Comparison of ENCODE assay signal across 11 mouse cellular contexts in genomic region chr16:23100613-23101012, GRCm38 (mm10). TPM values are rescaled to one million over a fixed set of nuclear protein-coding genes. Genes with fewer than 3 reads are reported as not detected.
DNase-seq lines count a peak whose midpoint lies in the region; ATAC-seq and TF ChIP-seq lines count a peak whose summit lies in the region.
"Had no signal": no experiment of that assay in that cellular context is flagged by ENCODE, and none has a peak within 500 bp of the region (broad histone marks: within the 10 kb centered on the region; RNA-seq: fewer than 3 reads in every experiment).

No protein-coding gene starts in this region.

- H3K27ac ChIP-seq in kidney, postnatal 0 days: peak overlapping the region; percentile 48; the same call in 1 of the 2 replicates
- H3K27ac ChIP-seq in forebrain, embryonic 13.5 days: no peak overlapping the region
- H3K27ac ChIP-seq in limb, embryonic 12.5 days: no peak overlapping the region; the same call in 1 of the 2 replicates
- H3K27ac ChIP-seq in neural tube, embryonic 11.5 days (ENCODE audit: low read depth, low read length): no peak overlapping the region
- H3K27ac ChIP-seq in layer of hippocampus, adult 2 months: no peak overlapping the region; the same call in 1 of the 2 replicates

- ATAC-seq in kidney, postnatal 0 days (replicated peaks; ENCODE audit: low FRiP score, low read depth): no peak
- ATAC-seq in forebrain, embryonic 13.5 days: no peak
- no peak for ATAC-seq in limb, embryonic 12.5 days (ENCODE audit: insufficient number of reproducible peaks, insufficient read depth, low FRiP score, low TSS enrichment, low read depth)
- no peak for ATAC-seq in neural tube, embryonic 11.5 days (ENCODE audit: insufficient read depth, low FRiP score, low TSS enrichment)

- no peaks in the 10 kb centered on the region for H3K9me3 ChIP-seq in kidney, postnatal 0 days (replicated peaks; ENCODE audit: low read length)
- H3K9me3 ChIP-seq in forebrain, embryonic 13.5 days (replicated peaks): no peaks in the 10 kb centered on the region
- H3K9me3 ChIP-seq in limb, embryonic 12.5 days: no peaks in the 10 kb centered on the region
- no peaks in the 10 kb centered on the region for H3K9me3 ChIP-seq in neural tube, embryonic 11.5 days (ENCODE audit: control insufficient read depth, low read length)

- peak overlapping the region; percentile 49; the same call in 1 of the 2 replicates for H3K9ac ChIP-seq in kidney, postnatal 0 days (ENCODE audit: low read depth, low read length)
- no peak overlapping the region for H3K9ac ChIP-seq in forebrain, embryonic 13.5 days
- H3K9ac ChIP-seq in limb, embryonic 12.5 days (replicated peaks): peak overlapping the region; percentile 57; the same call in 1 of the 2 replicates
- no peak overlapping the region for H3K9ac ChIP-seq in neural tube, embryonic 11.5 days (ENCODE audit: low read length)

- no peaks in the 10 kb centered on the region for H3K36me3 ChIP-seq in kidney, postnatal 0 days (ENCODE audit: insufficient read depth, low read length)
- H3K36me3 ChIP-seq in forebrain, embryonic 13.5 days (ENCODE audit: poor library complexity, severe bottlenecking): no peaks in the 10 kb centered on the region
- no peaks in the 10 kb centered on the region for H3K36me3 ChIP-seq in limb, embryonic 12.5 days
- H3K36me3 ChIP-seq in neural tube, embryonic 11.5 days (ENCODE audit: control insufficient read depth, insufficient read depth, low read length): no peaks in the 10 kb centered on the region

- WGBS in kidney, postnatal 0 days: 19% methylated on average over 10 of the region's 10 CpGs
- 13% methylated on average over 10 of the region's 10 CpGs for WGBS in forebrain, embryonic 13.5 days
- WGBS in limb, embryonic 12.5 days: 12% methylated on average over 10 of the region's 10 CpGs
- WGBS in neural tube, embryonic 11.5 days: 9% methylated on average over 10 of the region's 10 CpGs

- TF ChIP-seq CTCF in kidney, postnatal 0 days (IDR thresholded peaks at IDR 0.05; ENCODE audit: low read depth): no peak
- no peak for TF ChIP-seq CTCF in layer of hippocampus, adult 2 months (conservative IDR thresholded peaks at IDR 0.05)

- no peak for DNase-seq in kidney, postnatal 0 days (ENCODE audit: low spot score)
- no peak for DNase-seq in kidney, adult 11 months
- peak; percentile 20 for DNase-seq in neural tube, embryonic 11.5 days (ENCODE audit: low spot score)
- DNase-seq in layer of hippocampus, adult 2 months (ENCODE audit: low spot score in 2 of 2): no peak
- no peak for DNase-seq in urinary bladder, postnatal 10 days (ENCODE audit: low spot score)
- no peak for DNase-seq in cerebellum, postnatal 14 days
- DNase-seq: left cerebral cortex, postnatal 4 days had no signal

- peak overlapping the region; percentile 75 for H3K4me2 ChIP-seq in kidney, postnatal 0 days (ENCODE audit: low read length)
- H3K4me2 ChIP-seq in forebrain, embryonic 13.5 days: peak overlapping the region; percentile 62
- peak overlapping the region; percentile 60 for H3K4me2 ChIP-seq in limb, embryonic 12.5 days
- H3K4me2 ChIP-seq in neural tube, embryonic 11.5 days (ENCODE audit: low read depth): peak overlapping the region; percentile 37

- H3K4me1 ChIP-seq in kidney, postnatal 0 days (replicated peaks; ENCODE audit: insufficient read depth, low read length): 0 out of 2 replicates have a peak, but pooled peaks cover 7% of the 10 kb centered on the region
- peaks cover 16% of the 10 kb centered on the region for H3K4me1 ChIP-seq in forebrain, embryonic 13.5 days
- H3K4me1 ChIP-seq in limb, embryonic 12.5 days (replicated peaks): peaks cover 17% of the 10 kb centered on the region
- H3K4me1 ChIP-seq in neural tube, embryonic 11.5 days (ENCODE audit: control insufficient read depth, insufficient read depth, low read length): no peaks in the 10 kb centered on the region

- H3K4me3 ChIP-seq in kidney, postnatal 0 days (replicated peaks; ENCODE audit: low read depth, low read length): peak overlapping the region; percentile 31
- peak overlapping the region; percentile 35; the same call in 1 of the 2 replicates for H3K4me3 ChIP-seq in forebrain, embryonic 13.5 days
- peak overlapping the region; percentile 36 for H3K4me3 ChIP-seq in limb, embryonic 12.5 days (replicated peaks)
- H3K4me3 ChIP-seq in neural tube, embryonic 11.5 days (ENCODE audit: low read depth, low read length): no peak overlapping the region; the same call in 1 of the 2 replicates
- no peak overlapping the region for H3K4me3 ChIP-seq in layer of hippocampus, adult 2 months

- no peaks in the 10 kb centered on the region for H3K27me3 ChIP-seq in kidney, postnatal 0 days (ENCODE audit: insufficient read depth, low read length)
- peaks cover 21% of the 10 kb centered on the region for H3K27me3 ChIP-seq in forebrain, embryonic 13.5 days
- no peaks in the 10 kb centered on the region for H3K27me3 ChIP-seq in limb, embryonic 12.5 days
- no peaks in the 10 kb centered on the region for H3K27me3 ChIP-seq in neural tube, embryonic 11.5 days (ENCODE audit: control insufficient read depth, insufficient read depth, low read length)

RNA-seq across cellular contexts. Expression of gene Eif4a2, which starts 6.6 kb away (rescaled TPM):
- 189 and 193 TPM in 2 replicates for polyA plus RNA-seq in kidney, postnatal 0 days (2015; fragmentation: Nextera tagmentation; extraction: Ambion mirVana)
- polyA plus RNA-seq in forebrain, embryonic 13.5 days (2015; fragmentation: Nextera tagmentation; extraction: Ambion mirVana): 229 and 252 TPM in 2 replicates
- 237 and 250 TPM in 2 replicates for polyA plus RNA-seq in limb, embryonic 12.5 days (2016; fragmentation: Nextera tagmentation; extraction: Ambion mirVana)
- 217 and 230 TPM in 2 replicates for polyA plus RNA-seq in neural tube, embryonic 11.5 days (2014; fragmentation: Nextera tagmentation; extraction: Ambion mirVana)
- total RNA-seq in layer of hippocampus, adult 2 months (2021): 100 to 1,000 TPM; 923 to 956 TPM

RNA-seq across cellular contexts. Expression of gene Rfc4, which starts 26.9 kb away (rescaled TPM):
- 77.3 and 80.6 TPM in 2 replicates for polyA plus RNA-seq in kidney, postnatal 0 days (2015; fragmentation: Nextera tagmentation; extraction: Ambion mirVana)
- 150 and 164 TPM in 2 replicates for polyA plus RNA-seq in forebrain, embryonic 13.5 days (2015; fragmentation: Nextera tagmentation; extraction: Ambion mirVana)
- 175 and 179 TPM in 2 replicates for polyA plus RNA-seq in limb, embryonic 12.5 days (2016; fragmentation: Nextera tagmentation; extraction: Ambion mirVana)
- polyA plus RNA-seq in neural tube, embryonic 11.5 days (2014; fragmentation: Nextera tagmentation; extraction: Ambion mirVana): 150 and 184 TPM in 2 replicates
- total RNA-seq in layer of hippocampus, adult 2 months (2021): 1 to 10 TPM; 4.8 to 5.3 TPM

RNA-seq across cellular contexts. Expression of gene Kng1, which starts 42.9 kb away (rescaled TPM):
- polyA plus RNA-seq in kidney, postnatal 0 days (2015; fragmentation: Nextera tagmentation; extraction: Ambion mirVana): 2.3 and 2.7 TPM in 2 replicates
- 0.69 TPM in 1 of 2 replicates, not detected in the other for polyA plus RNA-seq in forebrain, embryonic 13.5 days (2015; fragmentation: Nextera tagmentation; extraction: Ambion mirVana)
- 0.15 and 0.17 TPM in 2 replicates for polyA plus RNA-seq in limb, embryonic 12.5 days (2016; fragmentation: Nextera tagmentation; extraction: Ambion mirVana)
- not detected in 2 replicates for polyA plus RNA-seq in neural tube, embryonic 11.5 days (2014; fragmentation: Nextera tagmentation; extraction: Ambion mirVana)
- total RNA-seq in layer of hippocampus, adult 2 months (2021): not detected
- total RNA-seq: left cerebral cortex, postnatal 4 days; MEL had no signal
- polyA plus RNA-seq: cortical plate, adult 2 months had no signal

RNA-seq across cellular contexts. Expression of gene Adipoq, which starts 45.7 kb away (rescaled TPM):
- polyA plus RNA-seq in kidney, postnatal 0 days (2015; fragmentation: Nextera tagmentation; extraction: Ambion mirVana): 0.17 and 0.89 TPM in 2 replicates
- polyA plus RNA-seq in forebrain, embryonic 13.5 days (2015; fragmentation: Nextera tagmentation; extraction: Ambion mirVana): not detected in 2 replicates
- not detected in 2 replicates for polyA plus RNA-seq in limb, embryonic 12.5 days (2016; fragmentation: Nextera tagmentation; extraction: Ambion mirVana)
- polyA plus RNA-seq in neural tube, embryonic 11.5 days (2014; fragmentation: Nextera tagmentation; extraction: Ambion mirVana): not detected in 2 replicates
- not detected for total RNA-seq in layer of hippocampus, adult 2 months (2021)
- total RNA-seq: left cerebral cortex, postnatal 4 days; MEL had no signal

Comparison
In these comparisons a context has a peak if more than half of its experiments do, and no peak if none do; other contexts are left out.
1. H3K4me3 ChIP-seq: peak in kidney, postnatal 0 days (single experiment), forebrain, embryonic 13.5 days (single experiment) and limb, embryonic 12.5 days (single experiment); none in neural tube, embryonic 11.5 days (single experiment) and layer of hippocampus, adult 2 months (single experiment).
2. H3K9ac ChIP-seq: peak in kidney, postnatal 0 days (single experiment) and limb, embryonic 12.5 days (single experiment); none in forebrain, embryonic 13.5 days (single experiment) and neural tube, embryonic 11.5 days (single experiment).
3. Peak in every context shown above with its lines, with median percentiles within 50 percentile points of each other: H3K4me2 ChIP-seq.